Mouse (Mus musculus) megakaryocyte progenitor cell, adult 5-6 weeks (primary cell): Measurements from ENCODE around the gene Nf1. TPM values are rescaled to one million over a fixed set of nuclear protein-coding genes. Genes with fewer than 3 reads are reported as not detected.

Source experiments
- ATAC-seq: replicated peaks from 2 replicates; pipeline ENCODE4 v1.8.0; 2016; ENCODE audit warnings: mild to moderate bottlenecking, moderate TSS enrichment, inconsistent platforms; ENCODE audit not compliant: poor library complexity
- total RNA-seq, 2 experiments: library from RNA; stranded (forward) in 1 of 2; stranded (reverse) in 1 of 2; fragments of 157-497, 149-512 nt in 1 of 2; fragments of 200-1000 nt in 1 of 2; gene quantifications; 2 replicates each; pipeline versions ENCODE4 v1.2.3 to v1.2.4; 2015 to 2017

Nf1 gene
- total RNA-seq, 2 experiments from 2014 or later = 6.7 to 26.1 TPM

GRCm38 (mm10) chr11:79327106-79327505 is 12.4 kb upstream of the Nf1 start:
- no peak for ATAC-seq

- peak; percentile 31; the same call in 1 of the 2 replicates for ATAC-seq
These were observed 11.4 kb upstream of the Nf1 start for GRCm38 (mm10) chr11:79328060-79328459.

GRCm38 (mm10) chr11:79329585-79329984 is 9.9 kb upstream of the Nf1 start:
- no peak for ATAC-seq

GRCm38 (mm10) chr11:79335077-79335476 is 4.4 kb upstream of the Nf1 start:
- ATAC-seq = no peak

- ATAC-seq = no peak
These were observed 2.7 kb upstream of the Nf1 start for GRCm38 (mm10) chr11:79336722-79337267.

GRCm38 (mm10) chr11:79338621-79339020 is 872 bp upstream of the Nf1 start:
- no peak for ATAC-seq

- no peak; the same call in 1 of the 2 replicates for ATAC-seq
These were observed 602 bp downstream of the Nf1 start for GRCm38 (mm10) chr11:79339808-79340781.

- no peak for ATAC-seq
These were observed 17.5 kb downstream of the Nf1 start for GRCm38 (mm10) chr11:79356995-79357394.

- no peak for ATAC-seq
These were observed 17.9 kb downstream of the Nf1 start for GRCm38 (mm10) chr11:79357397-79357796.

GRCm38 (mm10) chr11:79364956-79365355 is 25.5 kb downstream of the Nf1 start:
- ATAC-seq = no peak

GRCm38 (mm10) chr11:79366284-79366683 is 26.8 kb downstream of the Nf1 start:
- no peak for ATAC-seq

GRCm38 (mm10) chr11:79373031-79373430 is 33.5 kb downstream of the Nf1 start:
- no peak for ATAC-seq

- ATAC-seq = peak; percentile 92
These were observed 58.8 kb downstream of the Nf1 start for GRCm38 (mm10) chr11:79398336-79398735.

GRCm38 (mm10) chr11:79403625-79404319 is 64.3 kb downstream of the Nf1 start:
- ATAC-seq = no peak

GRCm38 (mm10) chr11:79413761-79414513 is 74.4 kb downstream of the Nf1 start:
- ATAC-seq = no peak

- ATAC-seq = no peak
These were observed 83.0 kb downstream of the Nf1 start for GRCm38 (mm10) chr11:79422496-79422895.

- no peak for ATAC-seq
These were observed 87.1 kb downstream of the Nf1 start for GRCm38 (mm10) chr11:79426571-79426970.

- ATAC-seq = peak; percentile 92
These were observed 88.1 kb downstream of the Nf1 start for GRCm38 (mm10) chr11:79427638-79428037.

GRCm38 (mm10) chr11:79435252-79435651 is 95.8 kb downstream of the Nf1 start:
- no peak for ATAC-seq

GRCm38 (mm10) chr11:79448361-79448760 is 108.9 kb downstream of the Nf1 start:
- no peak for ATAC-seq

- ATAC-seq = no peak
These were observed 113.5 kb downstream of the Nf1 start for GRCm38 (mm10) chr11:79452966-79453365.
